Mouse (Mus musculus): ENCODE results near the gene Agk.

DNA sequence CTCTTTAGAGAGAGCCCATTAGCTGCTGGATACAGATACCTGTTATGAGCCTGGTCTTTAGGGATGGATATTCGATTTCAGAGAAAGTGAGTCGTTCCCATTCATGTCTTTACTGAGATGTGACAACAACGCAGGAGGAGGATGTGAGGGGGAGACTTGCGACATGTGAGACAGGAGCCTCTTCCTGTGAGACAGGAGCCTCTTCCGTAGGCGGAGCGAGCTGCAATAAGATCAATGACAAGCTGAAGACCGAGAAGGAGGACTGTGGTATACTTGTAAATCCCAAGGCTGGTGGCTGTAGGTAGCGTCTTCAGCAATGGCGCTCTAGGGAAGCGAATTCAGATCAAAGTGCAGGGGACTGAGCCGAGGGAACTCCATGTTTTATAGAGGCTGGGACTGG is 114.8 kb downstream of the Agk start:
- no peak for TF ChIP-seq CTCF (conservative IDR thresholded peaks at IDR 0.05; ENCODE audit: low read length)
- no peak for TF ChIP-seq POU5F1 (IDR thresholded peaks at IDR 0.05; ENCODE audit: borderline replicate concordance, low read length)
- TF ChIP-seq NANOG (IDR thresholded peaks at IDR 0.05; ENCODE audit: borderline replicate concordance, low read length) = no peak
